Mouse (Mus musculus) heart, embryonic 16.5 days (tissue): Measurements from ENCODE around the gene Urb2. TPM values are rescaled to one million over a fixed set of nuclear protein-coding genes. Genes with fewer than 3 reads are reported as not detected.

Experiments used
- ATAC-seq: fragments of 200-750 bp; cut with Nextera tagmentation; replicated peaks from 2 replicates; pipeline ENCODE4 v1.8.0; 2017; ENCODE audit warnings: moderate number of reproducible peaks; ENCODE audit not compliant: insufficient read depth, low FRiP score; ENCODE audit errors: extremely low read depth
- H3K27ac ChIP-seq: fragments of 300-500 bp; sonication (generic); 2 replicates; pipeline ENCODE4 v1.5.1; 2014; ENCODE audit warnings: mild to moderate bottlenecking, low read length, control low read depth, moderate library complexity
- H3K27me3 ChIP-seq: fragments of 300-500 bp; sonication (generic); 2 replicates; pipeline ENCODE4 v1.6.1; 2014; ENCODE audit warnings: low read length, mixed read lengths; ENCODE audit not compliant: control insufficient read depth, insufficient read depth
- H3K36me3 ChIP-seq: fragments of 300-500 bp; sonication (generic); 2 replicates; pipeline ENCODE4 v1.6.1; 2014; ENCODE audit not compliant: control insufficient read depth, insufficient read depth
- H3K4me1 ChIP-seq: fragments of 300-500 bp; sonication (generic); 2 replicates; pipeline ENCODE4 v1.6.1; 2014; ENCODE audit warnings: low read length, mixed read lengths; ENCODE audit not compliant: control insufficient read depth, insufficient read depth
- H3K4me2 ChIP-seq: fragments of 300-500 bp; sonication (generic); 2 replicates; pipeline ENCODE4 v1.6.1; 2014; ENCODE audit warnings: low read depth, mild to moderate bottlenecking, control low read depth, low read length
- H3K4me3 ChIP-seq: fragments of 300-500 bp; sonication (generic); 2 replicates; pipeline ENCODE4 v1.5.1; 2014; ENCODE audit warnings: mild to moderate bottlenecking, control low read depth, low read length
- H3K9ac ChIP-seq: fragments of 300-500 bp; sonication (generic); 2 replicates; pipeline ENCODE4 v1.6.1; 2014; ENCODE audit warnings: low read length, control low read depth
- H3K9me3 ChIP-seq: fragments of 300-500 bp; sonication (generic); replicated peaks from 2 replicates; pipeline ENCODE4 v1.6.1; 2016; ENCODE audit warnings: low read length; ENCODE audit not compliant: control insufficient read depth
- WGBS: fragments of 180-500 bp; shearing (Covaris S2); extraction: QIAGEN DNeasy Blood & Tissue Kit; methylation state at CpG from one replicate; pipeline ENCODE4 v1.1.7; 2014; 5-methylcytosine and 5-hydroxymethylcytosine counted together
- polyA plus RNA-seq: library from polyadenylated mRNA; unstranded; fragments of >200 nt; fragmentation: Nextera tagmentation; extraction: Ambion mirVana; gene quantifications from 2 replicates; pipeline ENCODE4 v1.2.1, GENCODE M21; 2015

Gene Urb2
- polyA plus RNA-seq, result 3.0 and 3.3 TPM in 2 replicates

GRCm38 (mm10) chr8:124021237-124022227, at the start of gene Urb2, which contains the start of gene Taf5l:
Gene Urb2, plus strand, starts transcription at chr8:124021508.
Gene Taf5l, minus strand, starts transcription at chr8:124021397.
- peaks cover 15% of the 10 kb centered on the region for H3K36me3 ChIP-seq

DNA sequence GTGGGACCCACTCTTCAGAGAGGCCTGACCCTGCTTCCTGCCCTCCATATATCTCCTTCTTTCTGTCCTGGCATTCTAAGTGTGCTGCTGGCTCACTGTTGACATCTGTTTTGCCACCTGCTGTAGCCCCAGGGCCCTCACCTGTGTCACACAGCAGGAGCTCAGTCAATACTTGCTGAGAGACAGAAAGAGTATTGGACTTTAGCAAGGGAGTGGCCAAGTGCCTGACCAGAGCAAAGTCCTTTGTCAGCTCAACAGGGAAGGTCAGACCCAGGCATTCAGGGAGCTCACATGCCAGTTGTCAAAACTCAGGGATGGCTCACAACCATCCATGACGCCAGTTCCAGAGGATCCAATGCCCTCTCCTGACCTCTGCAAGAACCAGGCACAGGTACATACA, 47.8 kb upstream of the Urb2 start:
- Histone ChIP-seq H3K9ac (no peak overlapping the region), H3K9me3 (no peaks in the 10 kb centered on the region), H3K27ac (no peak overlapping the region), H3K4me2 (no peak overlapping the region), H3K27me3 (no peaks in the 10 kb centered on the region), H3K4me3 (no peak overlapping the region), H3K4me1 (peaks cover 10% of the 10 kb centered on the region), H3K36me3 (0 out of 2 replicates have a peak, but pooled peaks cover 5% of the 10 kb centered on the region)
- no peak for ATAC-seq
- WGBS, result 71% methylated on average over 1 of the region's 1 CpGs

More at GRCm38 (mm10) chr8:124021237-124022227, at the start of gene Urb2, which contains the start of gene Taf5l:
- no peaks in the 10 kb centered on the region for H3K9me3 ChIP-seq
- peaks cover 22% of the 10 kb centered on the region for H3K4me1 ChIP-seq
- H3K4me3 ChIP-seq, result peak within 1 kb of the TSS; percentile 93
- H3K9ac ChIP-seq, result peak within 1 kb of the TSS; percentile 91
- no peaks in the 10 kb centered on the region for H3K27me3 ChIP-seq
- peak within 1 kb of the TSS; percentile 88 for H3K27ac ChIP-seq
- H3K4me2 ChIP-seq, result peak within 1 kb of the TSS; percentile 86
- ATAC-seq, result peak; percentile 89
- 1% methylated on average over 74 of the region's 74 CpGs for whole genome bisulfite sequencing

DNA sequence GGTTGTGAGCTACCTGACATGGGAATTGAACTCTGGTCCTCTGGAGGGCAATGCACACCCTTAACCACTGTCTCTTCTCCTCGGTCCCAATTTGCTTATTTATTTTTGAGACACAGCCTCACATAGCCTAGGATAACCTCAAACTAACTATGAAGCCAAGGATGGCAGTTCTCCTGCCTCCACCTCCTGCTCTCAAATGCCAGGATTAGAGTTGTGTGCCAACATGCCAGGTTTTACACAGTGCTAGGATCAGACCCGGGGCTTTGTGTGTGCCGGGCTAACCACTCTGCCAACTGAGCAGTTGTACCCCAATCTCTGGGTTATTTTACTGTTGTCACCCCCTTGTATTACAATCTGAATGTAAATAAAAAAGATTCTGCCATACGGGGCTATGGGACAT, 43.8 kb upstream of the Urb2 start:
- H3K4me3 ChIP-seq, result no peak overlapping the region
- H3K9me3 ChIP-seq, result no peaks in the 10 kb centered on the region
- H3K9ac ChIP-seq, result no peak overlapping the region; the same call in 1 of the 2 replicates

GRCm38 (mm10) chr8:123978166-123978838, 43.0 kb upstream of the Urb2 start:
- 24% methylated on average over 14 of the region's 14 CpGs for WGBS
- Histone ChIP-seq H3K4me1 (peaks cover 34% of the 10 kb centered on the region), H3K36me3 (0 out of 2 replicates have a peak, but pooled peaks cover 2% of the 10 kb centered on the region), H3K4me2 (peak overlapping the region; percentile 53), H3K27ac (peak overlapping the region; percentile 72), H3K4me3 (peak overlapping the region; percentile 26; the same call in 1 of the 2 replicates), H3K9ac (peak overlapping the region; percentile 30), H3K9me3 (no peaks in the 10 kb centered on the region), H3K27me3 (no peaks in the 10 kb centered on the region)
- ATAC-seq, result 0 out of 2 replicates have a peak, but pooled peaks have one; percentile 12

More for the DNA sequence above, 43.8 kb upstream of the Urb2 start:
- Histone ChIP-seq H3K27me3 (no peaks in the 10 kb centered on the region), H3K27ac (peak overlapping the region; percentile 72; the same call in 1 of the 2 replicates), H3K4me1 (peaks cover 33% of the 10 kb centered on the region), H3K4me2 (no peak overlapping the region), H3K36me3 (0 out of 2 replicates have a peak, but pooled peaks cover 2% of the 10 kb centered on the region)
- 79% methylated on average over 4 of the region's 4 CpGs for WGBS
- ATAC-seq, result no peak

- Histone ChIP-seq H3K9me3 (no peaks in the 10 kb centered on the region), H3K4me1 (peaks cover 39% of the 10 kb centered on the region), H3K27ac (peak overlapping the region; percentile 72), H3K4me3 (no peak overlapping the region), H3K9ac (peak overlapping the region; percentile 30), H3K4me2 (peak overlapping the region; percentile 53; the same call in 1 of the 2 replicates), H3K27me3 (no peaks in the 10 kb centered on the region), H3K36me3 (0 out of 2 replicates have a peak, but pooled peaks cover 2% of the 10 kb centered on the region)
- ATAC-seq, result 0 out of 2 replicates have a peak, but pooled peaks have one; percentile 2
- WGBS, result 37% methylated on average over 8 of the region's 8 CpGs
Observed at GRCm38 (mm10) chr8:123978926-123979325, 42.4 kb upstream of the Urb2 start.

GRCm38 (mm10) chr8:123980239-123980638, 41.1 kb upstream of the Urb2 start:
- Histone ChIP-seq H3K9me3 (no peaks in the 10 kb centered on the region), H3K4me3 (no peak overlapping the region), H3K9ac (no peak overlapping the region), H3K4me1 (peaks cover 39% of the 10 kb centered on the region), H3K27ac (no peak overlapping the region), H3K36me3 (no peaks in the 10 kb centered on the region), H3K27me3 (no peaks in the 10 kb centered on the region), H3K4me2 (no peak overlapping the region)
- 64% methylated on average over 4 of the region's 4 CpGs for WGBS
- ATAC-seq, result no peak

GRCm38 (mm10) chr8:123981674-123982073, 39.6 kb upstream of the Urb2 start:
- no peaks in the 10 kb centered on the region for H3K27me3 ChIP-seq
- 37% methylated on average over 4 of the region's 4 CpGs for WGBS
- no peak for ATAC-seq
- no peaks in the 10 kb centered on the region for H3K36me3 ChIP-seq
- peak overlapping the region; percentile 78 for H3K4me3 ChIP-seq
- H3K4me1 ChIP-seq, result peaks cover 39% of the 10 kb centered on the region
- H3K27ac ChIP-seq, result no peak overlapping the region
- no peaks in the 10 kb centered on the region for H3K9me3 ChIP-seq
- H3K4me2 ChIP-seq, result peak overlapping the region; percentile 79
- peak overlapping the region; percentile 49; the same call in 1 of the 2 replicates for H3K9ac ChIP-seq

DNA sequence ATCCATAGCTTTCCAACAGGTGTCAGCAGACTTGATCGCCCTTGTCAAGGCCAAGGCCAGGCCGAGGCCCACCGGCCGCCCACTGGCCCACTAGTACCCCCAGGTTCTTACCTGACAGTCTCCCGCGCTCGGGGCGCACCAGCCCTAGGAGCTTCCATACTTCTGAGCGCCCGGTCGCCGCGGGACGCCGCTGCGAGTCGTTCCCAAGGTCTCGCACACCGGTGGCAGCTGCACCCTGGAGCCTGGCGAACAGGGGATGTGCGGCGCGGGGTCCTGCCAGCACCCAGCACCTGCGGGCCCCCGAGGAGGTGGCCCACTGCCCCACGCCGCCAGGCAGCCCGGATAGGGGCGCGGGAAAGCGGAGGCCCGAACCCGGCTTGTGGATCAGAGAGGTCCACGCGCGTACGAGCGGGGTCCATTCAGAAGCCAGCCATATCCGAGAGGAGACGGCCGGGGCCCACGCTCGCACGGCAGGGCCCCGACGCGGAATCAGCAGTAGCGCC, 39.0 kb upstream of the Urb2 start:
- Histone ChIP-seq H3K27me3 (no peaks in the 10 kb centered on the region), H3K9ac (peak overlapping the region; percentile 88), H3K36me3 (no peaks in the 10 kb centered on the region), H3K9me3 (no peaks in the 10 kb centered on the region), H3K27ac (peak overlapping the region; percentile 96), H3K4me2 (peak overlapping the region; percentile 79), H3K4me3 (peak overlapping the region; percentile 78), H3K4me1 (peaks cover 39% of the 10 kb centered on the region)
- peak; percentile 21 for ATAC-seq
- under 1% methylated on average over 48 of the region's 48 CpGs for WGBS
